Mouse (Mus musculus) hindbrain, postnatal 0 days (tissue): ENCODE data around the gene Dcst1. TPM values are rescaled to one million over a fixed set of nuclear protein-coding genes. Genes with fewer than 3 reads are reported as not detected.

Experiments
- ATAC-seq: fragments of 200-750 bp; cut with Nextera tagmentation; 2 replicates; pipeline ENCODE4 v1.8.0; 2017; ENCODE audit warnings: mild to moderate bottlenecking, moderate TSS enrichment, moderate library complexity
- DNase-seq: peaks from one replicate; pipeline ENCODE4 v3.0.0-alpha.2; 2015; ENCODE audit warnings: low spot score
- H3K27ac ChIP-seq: fragments of 300-500 bp; sonication (generic); 2 replicates; pipeline ENCODE4 v1.5.1; 2014; ENCODE audit warnings: mild to moderate bottlenecking
- H3K27me3 ChIP-seq: fragments of 300-500 bp; sonication (generic); 2 replicates; pipeline ENCODE4 v1.6.1; 2014; ENCODE audit warnings: low read length, mixed read lengths; ENCODE audit not compliant: insufficient read depth
- H3K36me3 ChIP-seq: fragments of 300-500 bp; sonication (generic); 2 replicates; pipeline ENCODE4 v1.6.1; 2014; ENCODE audit warnings: low read length, mixed read lengths; ENCODE audit not compliant: insufficient read depth
- H3K4me1 ChIP-seq: fragments of 300-500 bp; sonication (generic); 2 replicates; pipeline ENCODE4 v1.6.1; 2014; ENCODE audit warnings: antibody characterized with exemption, low read length, mixed read lengths; ENCODE audit not compliant: insufficient read depth
- H3K4me2 ChIP-seq: fragments of 300-500 bp; sonication (generic); 2 replicates; pipeline ENCODE4 v1.6.1; 2014; ENCODE audit warnings: low read depth, mild to moderate bottlenecking, low read length, moderate library complexity, mixed read lengths
- H3K4me3 ChIP-seq: fragments of 300-500 bp; sonication (generic); 2 replicates; pipeline ENCODE4 v1.5.1; 2014; ENCODE audit warnings: low read length
- H3K9ac ChIP-seq: fragments of 300-500 bp; sonication (generic); replicated peaks from 2 replicates; pipeline ENCODE4 v1.6.1; 2014; ENCODE audit warnings: mild to moderate bottlenecking, low read length, moderate library complexity, mixed read lengths
- H3K9me3 ChIP-seq: fragments of 300-500 bp; sonication (generic); 2 replicates; pipeline ENCODE4 v1.6.1; 2016; ENCODE audit warnings: low read length, mixed read lengths
- CTCF ChIP-seq: IDR thresholded peaks from 2 replicates; pipeline ENCODE4 v1.5.1; 2016; ENCODE audit warnings: antibody characterized with exemption, control low read depth, low read depth
- WGBS: fragments of 180-500 bp; shearing (Covaris S2); extraction: QIAGEN DNeasy Blood & Tissue Kit; methylation state at CpG from one replicate; pipeline ENCODE4 v1.1.7; 2014; 5-methylcytosine and 5-hydroxymethylcytosine counted together
- polyA plus RNA-seq: library from polyadenylated mRNA; unstranded; fragments of >200 nt; fragmentation: Nextera tagmentation; extraction: Ambion mirVana; gene quantifications from 2 replicates; pipeline ENCODE4 v1.2.1, GENCODE M21; 2015
- total RNA-seq: library from RNA; depleted of rRNA; stranded (reverse); fragments of >200 nt; gene quantifications from 2 replicates; pipeline ENCODE4 v1.2.3, GENCODE M21; 2014

Gene Dcst1
- total and polyA plus RNA-seq, 2 experiments from 2014 or later = 0.05 to 1.1 TPM

DNA sequence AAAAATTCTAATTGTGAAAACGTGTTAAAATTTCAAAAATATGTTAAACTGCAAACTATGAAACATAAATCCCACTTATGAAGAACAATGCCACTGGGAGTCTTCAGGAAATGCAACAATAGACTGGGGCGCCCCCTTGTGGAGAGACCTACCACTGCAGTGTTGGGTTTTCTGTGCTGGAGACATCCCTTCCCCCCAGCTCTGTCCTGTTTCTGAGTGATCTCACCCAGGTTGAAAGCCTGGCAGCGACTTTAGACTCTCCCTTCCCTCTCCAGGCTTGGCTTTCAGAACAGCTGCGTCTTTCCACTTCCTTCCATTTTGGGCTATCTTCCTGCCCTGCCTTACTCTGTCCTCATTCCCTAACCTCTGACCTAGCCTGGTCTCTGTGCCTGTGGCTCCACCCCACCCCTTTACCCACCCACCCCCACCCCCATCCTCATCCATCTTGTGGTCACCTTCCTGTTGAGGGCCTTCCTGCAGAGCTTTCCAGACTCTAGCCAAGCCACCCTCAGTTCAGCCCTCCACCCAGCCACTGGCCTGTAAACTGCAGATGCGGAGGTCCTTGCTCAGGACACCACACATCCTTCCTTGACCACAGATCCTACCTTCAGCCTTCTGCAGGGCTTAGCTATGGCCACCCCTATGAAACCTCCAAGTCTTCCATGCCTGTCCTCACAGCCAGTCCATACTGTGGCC is 10.1 kb downstream of the Dcst1 start:
- 22% methylated on average over 5 of the region's 5 CpGs for WGBS
- peak; percentile 91 for TF ChIP-seq CTCF
- Histone ChIP-seq H3K27me3 (no peaks in the 10 kb centered on the region), H3K4me3 (no peak overlapping the region), H3K4me2 (no peak overlapping the region), H3K36me3 (no peaks in the 10 kb centered on the region), H3K9me3 (no peaks in the 10 kb centered on the region), H3K27ac (no peak overlapping the region), H3K4me1 (0 out of 2 replicates have a peak, but pooled peaks cover 3% of the 10 kb centered on the region), H3K9ac (no peak overlapping the region)
- peak; percentile 82 for DNase-seq
- ATAC-seq = peak; percentile 10; the same call in 1 of the 2 replicates

DNA sequence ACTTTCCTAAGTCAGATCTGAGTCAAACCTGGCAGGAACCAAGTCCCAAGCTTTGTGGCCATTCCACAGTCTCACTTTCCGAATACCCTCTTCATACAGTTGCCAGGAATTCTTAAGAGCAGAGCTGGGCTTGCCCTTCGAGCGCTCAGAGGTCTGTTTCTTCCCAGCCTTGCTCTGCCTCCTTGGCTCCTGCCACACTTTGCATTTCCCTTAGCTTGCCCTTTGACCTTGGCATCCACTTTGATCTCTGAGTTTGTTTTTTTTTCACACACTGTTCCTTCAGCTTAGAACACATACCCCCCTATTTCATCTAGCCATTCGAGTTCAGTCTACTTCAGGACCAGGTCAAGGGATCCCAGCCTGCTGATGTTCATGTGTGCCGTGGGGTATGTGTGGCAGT is 13.8 kb downstream of the Dcst1 start:
- Histone ChIP-seq H3K4me3 (no peak overlapping the region), H3K27me3 (no peaks in the 10 kb centered on the region), H3K27ac (no peak overlapping the region), H3K9ac (no peak overlapping the region), H3K4me1 (0 out of 2 replicates have a peak, but pooled peaks cover 7% of the 10 kb centered on the region), H3K9me3 (no peaks in the 10 kb centered on the region), H3K36me3 (no peaks in the 10 kb centered on the region), H3K4me2 (no peak overlapping the region)
- 74% methylated on average over 5 of the region's 5 CpGs for WGBS
- DNase-seq (no peak), ATAC-seq (no peak)
- TF ChIP-seq CTCF = no peak

DNA sequence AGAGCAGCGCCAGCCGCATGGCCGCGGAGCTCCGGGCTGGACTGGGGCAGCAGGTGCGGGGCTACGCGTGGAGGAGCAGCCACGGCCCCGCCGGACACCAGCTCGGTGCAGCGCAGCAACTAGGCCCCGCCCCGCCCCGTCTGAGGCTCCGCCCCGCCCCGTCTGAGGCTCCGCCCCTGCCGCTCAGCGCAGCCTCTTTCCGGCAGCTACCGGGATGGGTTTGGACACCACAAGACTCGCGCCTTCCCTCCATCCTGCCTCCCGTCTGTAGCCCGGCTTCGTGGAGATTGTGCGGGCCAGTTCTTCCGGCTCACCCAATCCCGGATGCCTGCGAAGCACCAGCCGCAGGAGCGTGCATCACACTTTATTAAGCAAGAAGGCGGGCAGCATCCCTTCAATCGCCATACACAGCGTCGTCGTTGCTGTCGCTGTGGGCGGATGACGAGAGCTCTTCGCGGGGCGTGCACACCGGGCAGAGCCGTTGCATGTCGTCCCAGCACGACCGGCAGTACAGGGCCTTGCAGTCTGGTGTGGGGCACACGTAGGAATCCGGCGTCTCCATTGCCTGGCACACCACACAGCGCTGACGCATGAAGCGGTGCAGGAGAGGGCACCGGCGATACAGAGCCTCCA is 15.1 kb downstream of the Dcst1 start, which contains the start of gene Adam15:
Adam15 (minus strand) TSS at position 128 of the 633 bp plus-strand sequence.
- WGBS = 1% methylated on average over 59 of the region's 59 CpGs
- Histone ChIP-seq H3K36me3 (0 out of 2 replicates have a peak, but pooled peaks cover 4% of the 10 kb centered on the region), H3K9ac (peak within 1 kb of the TSS; percentile 74), H3K9me3 (no peaks in the 10 kb centered on the region), H3K4me2 (peak within 1 kb of the TSS; percentile 96), H3K27ac (peak within 1 kb of the TSS; percentile 86), H3K4me1 (0 out of 2 replicates have a peak, but pooled peaks cover 7% of the 10 kb centered on the region), H3K27me3 (no peaks in the 10 kb centered on the region), H3K4me3 (peak within 1 kb of the TSS; percentile 69)
- TF ChIP-seq CTCF = no peak
- peak; percentile 92 for DNase-seq
- peak; percentile 93 for ATAC-seq

DNA sequence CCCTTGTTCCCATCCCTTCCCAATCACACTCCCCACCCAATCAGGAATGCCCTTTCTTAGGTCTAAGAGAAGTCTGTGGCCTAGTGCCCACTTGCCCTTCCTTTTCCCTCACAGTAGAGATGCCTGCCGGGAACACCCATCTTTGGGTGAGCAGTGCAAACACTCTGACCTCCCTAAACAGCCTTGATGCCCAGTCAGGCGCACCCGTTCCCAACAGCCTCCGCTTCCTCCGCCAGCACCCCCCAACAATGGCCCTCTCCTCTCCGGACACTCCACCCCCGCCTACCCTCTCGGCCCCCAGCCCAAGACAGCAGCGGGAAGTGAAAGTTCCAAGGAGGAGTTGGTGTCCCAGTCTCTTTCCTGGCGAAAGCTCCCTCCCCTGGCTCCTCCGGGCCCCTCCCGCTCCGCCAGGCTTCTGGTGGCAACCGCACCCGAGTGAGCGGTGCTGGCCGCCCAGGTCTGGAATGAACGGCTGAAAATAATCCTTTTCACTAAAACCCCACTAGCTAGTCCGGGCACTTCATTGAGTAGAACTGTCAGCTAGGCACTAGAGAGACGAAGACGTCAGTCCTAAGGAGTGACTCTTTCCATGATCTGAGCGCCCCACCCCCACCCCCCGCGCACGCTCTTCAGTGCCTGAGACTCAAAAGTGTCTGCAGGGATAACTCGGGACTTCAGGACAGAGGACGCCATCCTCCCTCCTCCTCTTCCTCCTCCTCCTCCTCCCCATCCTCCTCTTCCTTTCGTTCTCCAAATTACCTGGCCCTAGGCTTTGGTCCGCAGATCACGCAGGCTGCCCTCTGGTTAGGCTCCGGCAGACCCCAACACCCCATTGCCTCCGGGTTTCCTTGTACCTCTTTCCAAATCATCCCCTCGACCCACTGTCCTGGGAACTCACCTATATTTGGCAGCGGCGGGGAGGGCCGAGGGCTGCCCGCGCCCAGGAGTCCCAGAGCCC is 15.9 kb downstream of the Dcst1 start:
- Histone ChIP-seq H3K4me2 (peak overlapping the region; percentile 96), H3K27ac (peak overlapping the region; percentile 86), H3K36me3 (0 out of 2 replicates have a peak, but pooled peaks cover 4% of the 10 kb centered on the region), H3K9ac (peak overlapping the region; percentile 74), H3K4me3 (peak overlapping the region; percentile 69), H3K4me1 (0 out of 2 replicates have a peak, but pooled peaks cover 7% of the 10 kb centered on the region), H3K9me3 (no peaks in the 10 kb centered on the region), H3K27me3 (no peaks in the 10 kb centered on the region)
- DNase-seq (peak; percentile 36), ATAC-seq (peak; percentile 45)
- under 1% methylated on average over 38 of the region's 38 CpGs for WGBS
- TF ChIP-seq CTCF = no peak

DNA sequence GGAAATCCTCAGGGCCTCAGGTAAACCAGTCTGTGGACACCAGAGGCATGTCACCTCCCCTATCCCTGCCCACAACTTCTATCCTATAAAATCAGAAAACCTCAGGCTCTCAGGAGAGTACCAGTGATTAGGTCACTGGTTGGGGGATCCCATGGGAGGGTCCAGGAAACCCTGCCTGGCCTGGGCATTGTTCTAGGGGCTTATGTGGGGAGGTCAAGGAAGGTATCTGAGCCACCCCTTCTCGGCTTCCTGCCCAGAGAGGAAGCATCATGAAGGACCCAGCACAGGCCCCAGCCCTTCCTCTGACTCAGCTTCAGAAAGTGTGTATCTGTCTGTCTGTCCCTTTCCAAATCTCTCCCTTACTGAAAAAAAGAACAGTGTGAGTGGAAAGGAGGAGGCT is 17.1 kb downstream of the Dcst1 start:
- Histone ChIP-seq H3K9me3 (no peaks in the 10 kb centered on the region), H3K4me2 (no peak overlapping the region), H3K4me3 (no peak overlapping the region), H3K27ac (no peak overlapping the region), H3K4me1 (0 out of 2 replicates have a peak, but pooled peaks cover 7% of the 10 kb centered on the region), H3K36me3 (peaks cover 4% of the 10 kb centered on the region; the same call in 1 of the 2 replicates), H3K9ac (no peak overlapping the region), H3K27me3 (no peaks in the 10 kb centered on the region)
- DNase-seq (no peak), ATAC-seq (no peak)
- TF ChIP-seq CTCF = no peak
- 81% methylated on average over 1 of the region's 1 CpGs for WGBS
